Mouse (Mus musculus) lung, postnatal 0 days (tissue): ENCODE data around the gene Zfp64.

Experiments used
- CTCF ChIP-seq: IDR thresholded peaks from 2 replicates; pipeline ENCODE4 v1.5.1; 2016; ENCODE audit warnings: antibody characterized with exemption, mild to moderate bottlenecking
- EP300 ChIP-seq: IDR thresholded peaks from 2 replicates; pipeline ENCODE4 v1.6.1; 2016; ENCODE audit warnings: antibody characterized with exemption, mild to moderate bottlenecking, control low read depth

DNA sequence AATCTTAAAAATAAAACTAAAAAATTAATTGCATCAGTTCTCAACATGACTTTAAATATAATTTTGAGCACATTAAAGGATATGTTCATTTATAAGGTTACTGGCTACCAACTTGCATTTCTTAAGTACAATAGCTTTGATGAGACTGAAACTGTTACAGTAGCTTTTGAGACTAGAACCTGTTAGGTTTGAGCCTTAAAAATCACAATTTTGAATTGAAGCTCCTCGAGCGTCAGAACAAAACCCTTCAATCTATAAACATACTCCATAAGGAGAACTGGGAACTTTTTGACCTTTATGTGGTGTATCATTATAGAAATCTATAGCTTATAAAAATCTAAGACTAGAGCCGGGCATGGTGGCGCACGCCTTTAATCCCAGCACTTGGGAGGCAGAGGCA, 9.5 kb upstream of the Zfp64 start:
- TF ChIP-seq CTCF (no peak), EP300 (no peak)
